Mouse (Mus musculus) inflammation-experienced regulatory T-cells, adult 6 months (primary cell): ENCODE results near the gene Robo1. TPM values are rescaled to one million over a fixed set of nuclear protein-coding genes. Genes with fewer than 3 reads are reported as not detected.

ENCODE experiments used
- ATAC-seq: one replicate; pipeline ENCODE4 v1.8.0; 2017
- polyA plus RNA-seq, 3 experiments: library from polyadenylated mRNA; unstranded; fragments of 100-300 nt; shearing (Covaris generic); gene quantifications; one replicate each; pipeline ENCODE4 v1.2.1; 2017

Robo1 gene
- polyA plus RNA-seq, 3 experiments from 2014 or later = 0.29 to 0.59 TPM; not detected in 1

DNA sequence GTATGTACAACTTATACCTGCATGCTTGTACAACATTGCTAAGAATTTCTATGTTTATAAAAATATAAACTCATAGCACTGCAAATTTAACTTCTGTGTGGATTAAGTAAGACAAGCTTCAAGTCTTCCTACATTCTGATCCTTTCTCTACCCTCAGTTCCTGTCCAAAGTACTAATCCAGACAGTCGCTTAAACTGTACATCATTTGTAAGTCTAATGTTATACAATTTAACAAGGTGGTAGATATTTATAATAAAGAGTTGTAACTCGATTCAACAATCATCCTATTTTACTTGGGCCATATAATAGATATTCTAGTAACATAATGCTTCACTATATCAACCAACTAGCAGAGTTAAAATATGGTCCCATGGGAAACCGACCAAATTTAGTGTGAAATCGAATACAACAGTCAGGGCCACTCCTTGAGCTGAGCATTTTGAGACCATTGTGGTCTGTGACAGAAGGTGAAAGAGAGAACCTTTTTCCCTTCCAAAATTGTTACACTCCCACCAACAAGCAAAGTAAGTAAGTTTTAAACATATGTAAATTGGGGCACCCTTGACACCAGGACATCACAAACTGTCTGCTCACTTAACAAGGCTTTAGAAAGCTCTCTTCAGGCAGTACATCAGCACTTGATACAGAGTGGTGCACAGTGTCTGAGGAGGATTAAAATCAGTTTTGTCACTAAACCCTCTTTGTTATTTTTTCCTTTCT is 295.5 kb downstream of the Robo1 start:
- ATAC-seq = no peak

DNA sequence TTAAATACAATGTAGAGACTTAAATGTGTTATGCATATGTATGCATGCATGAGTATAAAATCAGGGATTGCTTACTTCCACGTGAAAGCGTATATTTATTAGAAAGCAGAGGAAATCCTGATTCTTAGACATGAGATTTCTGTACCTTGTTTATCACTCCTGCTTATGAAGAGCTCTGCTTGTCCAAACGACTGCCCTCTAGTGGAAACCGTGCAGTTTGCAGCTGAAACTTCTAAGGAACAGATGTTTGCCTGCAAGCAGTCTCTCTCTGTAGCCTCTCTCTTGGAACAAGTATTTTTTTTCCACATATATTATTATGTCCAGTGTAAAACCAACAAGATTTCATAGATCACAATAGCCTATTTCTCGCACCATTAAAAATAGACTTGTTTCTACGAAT is 297.0 kb downstream of the Robo1 start:
- ATAC-seq = no peak

DNA sequence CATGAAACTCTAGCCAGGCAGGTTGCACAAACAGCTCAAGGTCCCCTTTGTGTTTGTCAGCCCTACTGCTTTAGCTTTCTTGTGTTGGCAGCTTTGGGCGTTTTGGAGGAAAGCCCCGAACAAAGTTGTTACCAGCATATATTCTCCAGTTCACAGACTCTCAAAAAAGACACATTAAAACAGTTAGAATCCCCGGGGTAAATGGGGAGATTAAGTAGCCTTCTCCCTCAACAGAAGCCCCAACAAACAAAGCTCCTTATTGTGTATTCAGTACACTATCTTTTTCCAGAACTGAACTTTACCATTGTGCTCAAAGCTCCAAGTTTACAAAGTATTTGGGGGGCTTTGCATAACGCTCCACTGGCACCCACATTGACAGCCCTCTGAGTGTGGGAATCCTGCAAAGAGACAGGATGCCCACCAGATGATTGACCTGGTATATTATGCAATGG is 302.6 kb downstream of the Robo1 start:
- ATAC-seq = no peak

GRCm38 (mm10) chr16:72614898-72615297 is 306.8 kb downstream of the Robo1 start:
- no peak for ATAC-seq

DNA sequence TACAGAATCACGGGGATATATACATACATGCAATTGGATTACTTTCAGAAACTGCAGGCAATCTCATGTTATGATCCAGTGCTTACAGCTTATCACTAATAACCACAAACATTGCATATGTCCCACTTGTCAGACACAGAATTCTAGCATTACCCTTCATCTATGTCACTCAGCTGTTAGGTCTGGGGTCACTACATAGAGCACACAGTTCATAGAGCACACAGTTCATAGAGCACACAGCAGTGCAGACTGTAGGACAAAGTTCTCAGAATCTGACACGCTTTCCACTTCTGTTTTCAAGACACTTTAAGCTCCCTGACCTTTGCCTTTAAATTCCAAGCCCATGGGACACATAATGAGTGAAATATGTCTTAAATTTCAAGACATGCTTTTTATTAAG is 307.3 kb downstream of the Robo1 start:
- ATAC-seq = no peak

DNA sequence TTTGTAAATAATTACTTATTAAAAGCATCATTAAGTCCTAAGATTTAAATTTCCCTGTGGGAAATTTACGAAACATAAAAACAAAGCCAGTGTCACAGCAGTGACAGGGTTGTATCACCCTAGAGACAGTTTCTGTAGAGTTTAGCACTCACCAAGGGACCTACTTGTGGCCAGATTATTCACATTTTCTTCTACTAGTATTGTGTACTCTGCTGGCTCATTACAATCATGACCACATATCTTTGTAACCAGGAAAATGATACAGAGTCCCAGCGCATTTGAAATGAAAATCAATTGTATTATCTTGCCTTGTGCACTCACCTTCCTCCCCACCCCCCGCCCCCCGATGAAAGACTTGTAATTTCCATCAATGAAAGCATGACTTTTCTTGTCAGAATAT is 314.3 kb downstream of the Robo1 start:
- no peak for ATAC-seq

- ATAC-seq = no peak
Observed at GRCm38 (mm10) chr16:72622868-72623267, 314.8 kb downstream of the Robo1 start.

GRCm38 (mm10) chr16:72633846-72634245 is 325.7 kb downstream of the Robo1 start:
- ATAC-seq = no peak

DNA sequence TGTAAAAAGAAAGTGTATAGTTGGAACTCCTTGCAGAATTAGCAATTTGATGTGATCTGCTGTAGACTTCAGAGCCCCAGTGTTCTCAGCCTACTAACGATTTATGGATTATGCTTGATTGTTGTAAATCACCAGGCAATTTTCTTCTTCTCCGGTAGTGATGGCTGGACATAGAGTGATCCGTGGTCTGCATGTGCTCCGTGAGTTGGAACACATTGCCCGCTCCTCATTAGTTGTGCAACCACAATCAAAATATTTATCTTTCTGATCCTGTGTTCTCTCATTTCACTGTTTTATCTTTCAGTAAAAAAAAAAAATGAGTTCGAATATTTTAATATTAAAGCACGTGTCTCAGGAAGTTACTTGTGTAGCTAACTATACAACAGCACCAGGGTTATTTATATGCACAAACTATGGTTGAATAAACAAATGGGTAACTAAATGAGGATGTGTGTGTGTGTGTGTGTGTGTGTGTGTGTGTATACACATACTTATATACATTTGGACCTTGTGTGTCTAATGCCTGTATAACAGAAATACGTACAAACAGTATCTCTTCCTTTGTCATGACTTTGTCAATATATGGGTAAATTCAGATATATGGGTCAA is 331.3 kb downstream of the Robo1 start:
- no peak for ATAC-seq

GRCm38 (mm10) chr16:72640932-72641811 is 333.1 kb downstream of the Robo1 start:
- no peak for ATAC-seq

DNA sequence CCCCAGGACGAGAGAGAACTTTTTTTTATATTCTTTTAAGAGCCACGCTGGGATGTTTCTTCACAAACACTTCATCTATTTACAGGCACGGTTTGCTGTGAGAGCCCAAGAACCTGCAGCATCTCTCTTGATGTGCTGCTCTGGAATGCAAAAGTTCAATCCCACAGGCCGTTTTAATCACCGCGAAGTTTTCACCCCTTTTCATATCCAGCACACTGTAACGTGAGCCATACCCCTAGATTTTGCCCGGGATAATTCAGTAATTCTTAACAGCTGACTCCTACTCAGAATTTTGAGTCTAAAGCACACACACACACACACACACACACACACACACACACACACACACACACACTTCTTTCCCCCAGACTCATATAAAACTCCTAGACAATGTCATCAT is 337.8 kb downstream of the Robo1 start:
- ATAC-seq = no peak

- ATAC-seq = no peak
Observed at GRCm38 (mm10) chr16:72649314-72649713, 341.2 kb downstream of the Robo1 start.

DNA sequence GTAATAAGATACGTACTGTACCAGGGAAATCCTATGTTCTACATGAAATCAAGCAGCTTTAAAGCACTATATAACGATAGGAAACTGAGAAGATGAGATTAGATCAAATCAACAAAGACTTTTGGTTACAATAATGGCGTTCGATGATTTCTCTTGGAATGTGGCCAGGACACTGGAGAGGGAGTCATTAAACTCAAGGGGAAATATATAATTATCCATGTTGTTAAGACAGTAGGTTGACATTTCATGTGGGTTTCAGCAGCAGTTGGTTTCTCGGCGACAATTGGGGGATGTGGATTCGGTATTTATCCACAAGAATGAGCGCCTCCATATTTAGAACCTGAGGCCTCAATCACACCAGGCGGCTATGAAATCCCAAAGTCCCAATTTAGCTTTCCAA is 347.3 kb downstream of the Robo1 start:
- ATAC-seq = no peak

GRCm38 (mm10) chr16:72662837-72663350 is 354.8 kb downstream of the Robo1 start:
- ATAC-seq = no peak

GRCm38 (mm10) chr16:72663351-72664232 is 355.5 kb downstream of the Robo1 start:
- no peak for ATAC-seq

GRCm38 (mm10) chr16:72664233-72664613 is 356.1 kb downstream of the Robo1 start:
- no peak for ATAC-seq

DNA sequence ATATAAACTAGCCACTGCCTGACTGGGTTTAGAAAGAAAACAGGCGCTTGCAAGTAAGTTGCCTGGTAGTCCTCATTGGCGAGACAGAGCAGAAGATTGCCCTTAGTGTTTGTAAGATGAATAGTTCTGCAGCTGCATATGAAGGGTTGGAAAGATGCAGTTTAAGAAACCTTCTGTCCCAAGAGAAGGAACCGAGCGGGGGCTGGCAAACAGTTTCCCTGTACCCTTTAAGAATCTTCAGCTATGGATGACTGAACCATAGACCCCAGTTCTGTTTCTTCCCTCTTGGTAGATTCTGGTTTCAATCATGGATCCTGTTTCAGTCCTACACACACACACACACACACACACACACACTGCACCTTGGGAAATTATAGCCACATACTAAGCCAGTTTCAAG is 356.7 kb downstream of the Robo1 start:
- ATAC-seq = no peak

DNA sequence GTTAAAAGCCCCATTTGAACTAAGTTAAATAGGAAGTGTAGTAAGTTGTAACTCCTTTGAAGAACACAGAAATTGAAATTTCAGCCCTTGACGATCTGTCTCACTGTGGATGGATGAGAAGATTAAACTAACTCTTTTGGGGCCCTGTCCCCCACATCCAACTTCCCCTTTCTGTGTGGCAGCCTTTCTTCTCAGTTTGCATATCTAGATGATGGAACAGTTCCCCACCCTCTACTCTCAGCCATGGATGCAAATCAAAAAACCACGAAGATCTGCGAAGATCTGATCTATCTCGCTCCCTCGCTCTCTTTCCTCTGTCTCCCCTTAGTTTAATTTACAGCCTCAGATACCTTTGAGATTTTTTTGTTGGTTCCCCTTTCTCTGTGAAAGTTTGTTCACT is 357.3 kb downstream of the Robo1 start:
- no peak for ATAC-seq

GRCm38 (mm10) chr16:72670240-72671038 is 362.3 kb downstream of the Robo1 start:
- ATAC-seq = no peak

DNA sequence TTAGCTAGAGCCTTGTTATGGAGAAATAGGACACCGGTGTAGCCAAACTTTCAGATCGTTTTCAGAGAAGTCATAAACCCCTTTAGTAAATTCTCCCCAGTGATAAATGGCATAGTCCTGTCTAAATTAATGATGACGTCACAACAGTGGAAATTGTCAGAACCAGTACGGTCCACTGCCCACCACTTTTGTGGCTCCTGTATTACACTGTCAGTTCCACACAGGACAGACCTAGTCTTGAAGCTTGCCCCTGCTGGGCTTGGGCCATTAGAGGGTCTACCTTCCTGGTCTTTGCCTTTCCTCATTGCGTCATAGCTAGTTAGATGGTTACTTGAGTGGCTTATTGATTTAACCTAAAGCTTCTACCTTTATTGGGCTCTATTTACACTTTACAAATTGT is 369.1 kb downstream of the Robo1 start:
- ATAC-seq = no peak

DNA sequence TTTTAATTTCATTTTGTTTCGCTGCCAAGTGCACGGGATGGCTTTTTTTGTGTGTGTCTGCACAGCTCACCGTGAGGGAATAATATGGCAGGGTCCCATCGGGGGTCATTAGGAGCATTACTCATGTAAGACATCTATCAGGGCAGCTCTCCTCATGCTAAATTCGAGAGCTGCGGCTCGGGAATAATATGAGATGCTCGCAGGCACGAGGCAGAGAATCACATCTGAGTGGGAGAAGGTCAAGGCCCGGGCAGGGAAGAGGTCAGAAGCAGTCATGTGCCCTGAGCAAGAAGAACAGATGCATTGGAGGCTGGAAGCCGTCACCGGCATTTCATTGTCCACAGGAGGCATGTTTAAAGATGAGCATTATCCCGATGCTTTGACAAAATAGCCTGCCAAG is 370.3 kb downstream of the Robo1 start:
- ATAC-seq = no peak
